Mouse (Mus musculus): ENCODE measurements around the gene Gabbr1. TPM values are rescaled to one million over a fixed set of nuclear protein-coding genes. Genes with fewer than 3 reads are reported as not detected.

Gabbr1 gene
- total and polyA plus RNA-seq, 3 experiments: 2.1 to 11.6 (median 4.7) TPM

DNA sequence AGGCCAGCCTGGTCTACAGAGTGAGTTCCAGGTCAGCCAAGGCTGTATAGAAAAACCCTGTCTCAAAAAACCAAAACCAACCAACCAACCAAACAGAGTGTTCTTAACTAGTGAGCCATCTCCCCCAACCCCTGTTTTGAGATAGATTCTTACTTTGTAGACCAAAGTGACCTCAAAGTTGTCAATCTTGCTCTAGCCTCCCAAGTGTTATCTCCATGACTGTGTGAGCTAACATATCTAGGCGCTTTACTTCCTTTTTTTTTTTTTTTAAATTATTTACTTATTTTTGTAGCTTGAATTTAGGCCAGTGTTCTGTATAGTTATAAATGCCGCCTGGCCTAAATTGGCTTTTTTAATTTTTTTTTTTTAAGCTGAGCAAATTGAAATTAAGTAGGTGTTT is 20.2 kb downstream of the Gabbr1 start:
- no peaks in the 10 kb centered on the region for H3K9me3 ChIP-seq (replicated peaks; ENCODE audit: low read length)
- no peaks in the 10 kb centered on the region for H3K4me1 ChIP-seq (ENCODE audit: control insufficient read depth in 1 of 2, insufficient read depth in 2 of 2)
- peaks cover 6 to 87% of the 10 kb centered on the region in 2 experiments for H3K36me3 ChIP-seq (replicated peaks in 1 of 2; ENCODE audit: control insufficient read depth in 1 of 2, insufficient read depth in 1 of 2, low read length in 1 of 2)
- no peak for TF ChIP-seq CHD2 (IDR thresholded peaks at IDR 0.05; ENCODE audit: low read length)
- dilution Hi-C loops (cut with MboI; ENCODE audit: extremely low pct_ligation_motif_present, extremely low pct_unique_long_range_greater_than_20kb, low sequenced_read_pairs): no loop called here
- in situ Hi-C loops (cut with MboI; ENCODE audit: low pct_ligation_motif_present, low pct_unique_long_range_greater_than_20kb, low sequenced_read_pairs): loop anchor here (10.0 kb wide), 1 partner anchor 171 kb away; the partner anchor contains the start of genes Trim31 and Trim40
- no peaks in the 10 kb centered on the region for H3K79me2 ChIP-seq (replicated peaks; ENCODE audit: control insufficient read depth, extremely low read depth, insufficient read depth, poor library complexity, severe bottlenecking)
- no peak overlapping the region for H3K27ac ChIP-seq (ENCODE audit: insufficient read depth, low read depth)
- no peak for DNase-seq (ENCODE audit: extremely low read depth)
- no peak overlapping the region for H3K9ac ChIP-seq (ENCODE audit: insufficient read depth, low read depth)
- H3K27me3 ChIP-seq (replicated peaks): no peaks in the 10 kb centered on the region
- H3K4me2 ChIP-seq (ENCODE audit: insufficient read depth, low read depth, poor library complexity, severe bottlenecking): no peak overlapping the region
- no peak overlapping the region for H3K4me3 ChIP-seq (replicated peaks in 1 of 3; ENCODE audit: low read depth in 2 of 3, low read length in 2 of 3, poor library complexity in 1 of 3)

DNA sequence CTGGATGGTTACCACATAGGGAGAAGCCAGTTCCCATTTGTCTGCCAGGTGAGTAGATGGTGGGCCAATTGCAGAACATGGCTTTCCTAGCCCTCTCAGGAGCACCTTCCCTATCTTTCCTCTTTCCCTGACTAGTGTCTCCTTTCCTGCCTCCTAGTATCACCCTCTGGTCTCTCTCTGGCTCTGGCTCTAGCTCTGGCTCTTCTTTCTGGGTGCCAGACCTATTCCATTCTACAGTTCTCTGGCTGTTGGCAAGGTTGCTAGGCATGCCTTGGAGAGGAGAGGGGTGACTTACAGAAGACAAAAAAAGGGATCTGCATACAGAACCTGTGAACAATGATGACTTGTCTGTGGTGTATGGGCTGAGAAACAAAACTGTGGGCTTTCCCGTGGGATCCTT is 22.1 kb downstream of the Gabbr1 start:
- no peaks in the 10 kb centered on the region for H3K27me3 ChIP-seq (replicated peaks)
- dilution Hi-C loops (cut with MboI; ENCODE audit: extremely low pct_ligation_motif_present, extremely low pct_unique_long_range_greater_than_20kb, low sequenced_read_pairs): no loop called here
- no peak overlapping the region for H3K27ac ChIP-seq (ENCODE audit: insufficient read depth, low read depth)
- no peaks in the 10 kb centered on the region for H3K9me3 ChIP-seq (replicated peaks; ENCODE audit: low read length)
- in situ Hi-C loops (cut with MboI; ENCODE audit: low pct_ligation_motif_present, low pct_unique_long_range_greater_than_20kb, low sequenced_read_pairs): loop anchor here (10.0 kb wide), 1 partner anchor 173 kb away; the partner anchor contains the start of genes Trim31 and Trim40
- peaks cover 11 to 86% of the 10 kb centered on the region in 2 experiments for H3K36me3 ChIP-seq (replicated peaks in 1 of 2; ENCODE audit: control insufficient read depth in 1 of 2, insufficient read depth in 1 of 2, low read length in 1 of 2)
- H3K79me2 ChIP-seq (replicated peaks; ENCODE audit: control insufficient read depth, extremely low read depth, insufficient read depth, poor library complexity, severe bottlenecking): no peaks in the 10 kb centered on the region
- no peaks in the 10 kb centered on the region for H3K4me1 ChIP-seq (ENCODE audit: control insufficient read depth in 1 of 2, insufficient read depth in 2 of 2)
- no peak overlapping the region for H3K4me2 ChIP-seq (ENCODE audit: insufficient read depth, low read depth, poor library complexity, severe bottlenecking)
- H3K4me3 ChIP-seq (replicated peaks in 1 of 3; ENCODE audit: low read depth in 2 of 3, low read length in 2 of 3, poor library complexity in 1 of 3): no peak overlapping the region
- DNase-seq (ENCODE audit: extremely low read depth): no peak
- TF ChIP-seq JUND (conservative IDR thresholded peaks at IDR 0.05; ENCODE audit: low read depth, low read length) (no peak), TBP (conservative IDR thresholded peaks at IDR 0.05; ENCODE audit: low read depth, low read length) (no peak), ELF1 (IDR thresholded peaks at IDR 0.05; ENCODE audit: low read depth, low read length) (no peak), MAX (IDR thresholded peaks at IDR 0.05; ENCODE audit: low read length) (no peak), UBTF (IDR thresholded peaks at IDR 0.05; ENCODE audit: low read depth, low read length) (no peak), RAD21 (IDR thresholded peaks at IDR 0.05; ENCODE audit: low read depth, low read length) (no peak), NELFE (IDR thresholded peaks at IDR 0.05; ENCODE audit: low read depth, low read length) (no peak), MYC (IDR thresholded peaks at IDR 0.05; ENCODE audit: low read depth, low read length) (no peak), MAFK (IDR thresholded peaks at IDR 0.05; ENCODE audit: insufficient replicate concordance, low read length) (no peak), MAZ (IDR thresholded peaks at IDR 0.05; ENCODE audit: low read depth, low read length) (no peak)
- H3K9ac ChIP-seq (ENCODE audit: insufficient read depth, low read depth): no peak overlapping the region

GRCm38 (mm10) chr17:37070121-37070520 is 24.4 kb downstream of the Gabbr1 start:
- Histone ChIP-seq H3K79me2 (replicated peaks; ENCODE audit: control insufficient read depth, extremely low read depth, insufficient read depth, poor library complexity, severe bottlenecking) (no peaks in the 10 kb centered on the region), H3K36me3 (replicated peaks in 1 of 2; ENCODE audit: control insufficient read depth in 1 of 2, insufficient read depth in 1 of 2, low read length in 1 of 2) (peaks cover 20 to 85% of the 10 kb centered on the region in 2 experiments), H3K9ac (ENCODE audit: insufficient read depth, low read depth) (no peak overlapping the region), H3K4me2 (ENCODE audit: insufficient read depth, low read depth, poor library complexity, severe bottlenecking) (no peak overlapping the region), H3K9me3 (replicated peaks; ENCODE audit: low read length) (no peaks in the 10 kb centered on the region), H3K4me3 (replicated peaks in 1 of 3; ENCODE audit: low read depth in 2 of 3, low read length in 2 of 3, poor library complexity in 1 of 3) (no peak overlapping the region), H3K4me1 (ENCODE audit: control insufficient read depth in 1 of 2, insufficient read depth in 2 of 2) (no peaks in the 10 kb centered on the region), H3K27me3 (replicated peaks) (no peaks in the 10 kb centered on the region), H3K27ac (ENCODE audit: insufficient read depth, low read depth) (no peak overlapping the region)
- DNase-seq (ENCODE audit: extremely low read depth): no peak
- dilution Hi-C loops (cut with MboI; ENCODE audit: extremely low pct_ligation_motif_present, extremely low pct_unique_long_range_greater_than_20kb, low sequenced_read_pairs) (no loop called here), in situ Hi-C loops (cut with MboI; ENCODE audit: low pct_ligation_motif_present, low pct_unique_long_range_greater_than_20kb, low sequenced_read_pairs) (no loop called here)
- TF ChIP-seq E2F4 (IDR thresholded peaks at IDR 0.05; ENCODE audit: insufficient replicate concordance, low read depth, low read length) (no peak), MAX (IDR thresholded peaks at IDR 0.05; ENCODE audit: low read length) (no peak), NELFE (IDR thresholded peaks at IDR 0.05; ENCODE audit: low read depth, low read length) (no peak), IRF4 (IDR thresholded peaks at IDR 0.05; ENCODE audit: low read depth, low read length) (no peak), ZMIZ1 (IDR thresholded peaks at IDR 0.05; ENCODE audit: low read depth, low read length) (no peak), ZNF384 (IDR thresholded peaks at IDR 0.05; ENCODE audit: low read depth, low read length) (no peak), JUND (conservative IDR thresholded peaks at IDR 0.05; ENCODE audit: low read depth, low read length) (no peak), MAZ (IDR thresholded peaks at IDR 0.05; ENCODE audit: low read depth, low read length) (no peak), CHD2 (IDR thresholded peaks at IDR 0.05; ENCODE audit: low read length) (no peak), UBTF (IDR thresholded peaks at IDR 0.05; ENCODE audit: low read depth, low read length) (no peak), MAFK (IDR thresholded peaks at IDR 0.05; ENCODE audit: insufficient replicate concordance, low read length) (no peak), USF2 (conservative IDR thresholded peaks at IDR 0.05; ENCODE audit: low read depth, low read length) (no peak), TBP (conservative IDR thresholded peaks at IDR 0.05; ENCODE audit: low read depth, low read length) (no peak), ETS1 (conservative IDR thresholded peaks at IDR 0.05; ENCODE audit: low read depth, low read length) (no peak)
